Mouse (Mus musculus): ENCODE data around the gene Pla2g4f. TPM values are rescaled to one million over a fixed set of nuclear protein-coding genes. Genes with fewer than 3 reads are reported as not detected.

Pla2g4f gene
- polyA plus RNA-seq, 1 experiment from 2014 or later, result not detected

- no peaks in the 10 kb centered on the region for H3K9me3 ChIP-seq (ENCODE audit: control insufficient read depth, low read length)
- no peak overlapping the region for H3K4me2 ChIP-seq (ENCODE audit: low read depth, severe bottlenecking)
- no peaks in the 10 kb centered on the region for H3K4me1 ChIP-seq (ENCODE audit: control insufficient read depth, insufficient read depth, low read length)
- H3K36me3 ChIP-seq (ENCODE audit: control insufficient read depth, insufficient read depth, low read length), result no peaks in the 10 kb centered on the region
- H3K4me3 ChIP-seq (ENCODE audit: low read depth, low read length), result no peak overlapping the region
- H3K27ac ChIP-seq (replicated peaks; ENCODE audit: low read depth, low read length), result no peak overlapping the region
- H3K9ac ChIP-seq (ENCODE audit: low read length), result no peak overlapping the region
- 84% methylated on average over 3 of the region's 3 CpGs for WGBS
- no peaks in the 10 kb centered on the region for H3K27me3 ChIP-seq (ENCODE audit: control insufficient read depth, insufficient read depth, low read length)
- ATAC-seq (ENCODE audit: insufficient number of reproducible peaks, low FRiP score, low TSS enrichment, low read depth) (no peak), DNase-seq (ENCODE audit: low spot score) (no peak)
These were observed 25.6 kb downstream of the Pla2g4f start for GRCm38 (mm10) chr2:120288401-120288800.

DNA sequence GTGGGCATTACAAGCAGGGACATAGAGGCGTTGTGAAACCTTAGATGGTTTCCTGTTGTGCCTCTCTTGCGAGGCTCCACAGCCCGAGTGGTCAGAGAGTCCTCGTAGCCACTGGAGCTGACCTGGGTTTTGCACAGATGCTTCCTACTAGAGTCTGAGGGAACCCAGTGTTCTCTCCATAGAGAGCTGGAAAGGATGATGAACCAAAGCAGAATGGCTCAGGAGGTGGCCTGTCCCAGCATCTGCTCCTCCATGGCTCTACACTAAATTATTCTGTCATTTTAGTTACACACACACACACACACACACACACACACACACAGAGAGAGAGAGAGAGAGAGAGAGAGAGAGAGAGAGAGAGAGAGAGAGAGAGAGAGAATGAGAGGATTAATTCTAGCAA lies 28.3 kb downstream of the Pla2g4f start:
- Histone ChIP-seq H3K4me1 (ENCODE audit: control insufficient read depth, insufficient read depth, low read length) (no peaks in the 10 kb centered on the region), H3K9ac (ENCODE audit: low read length) (no peak overlapping the region), H3K9me3 (ENCODE audit: control insufficient read depth, low read length) (no peaks in the 10 kb centered on the region), H3K4me3 (ENCODE audit: low read depth, low read length) (no peak overlapping the region), H3K4me2 (ENCODE audit: low read depth, severe bottlenecking) (no peak overlapping the region), H3K27ac (replicated peaks; ENCODE audit: low read depth, low read length) (no peak overlapping the region), H3K36me3 (ENCODE audit: control insufficient read depth, insufficient read depth, low read length) (no peaks in the 10 kb centered on the region), H3K27me3 (ENCODE audit: control insufficient read depth, insufficient read depth, low read length) (no peaks in the 10 kb centered on the region)
- 71% methylated on average over 4 of the region's 4 CpGs for WGBS
- ATAC-seq (ENCODE audit: insufficient number of reproducible peaks, low FRiP score, low TSS enrichment, low read depth) (no peak), DNase-seq (ENCODE audit: low spot score) (no peak)

DNA sequence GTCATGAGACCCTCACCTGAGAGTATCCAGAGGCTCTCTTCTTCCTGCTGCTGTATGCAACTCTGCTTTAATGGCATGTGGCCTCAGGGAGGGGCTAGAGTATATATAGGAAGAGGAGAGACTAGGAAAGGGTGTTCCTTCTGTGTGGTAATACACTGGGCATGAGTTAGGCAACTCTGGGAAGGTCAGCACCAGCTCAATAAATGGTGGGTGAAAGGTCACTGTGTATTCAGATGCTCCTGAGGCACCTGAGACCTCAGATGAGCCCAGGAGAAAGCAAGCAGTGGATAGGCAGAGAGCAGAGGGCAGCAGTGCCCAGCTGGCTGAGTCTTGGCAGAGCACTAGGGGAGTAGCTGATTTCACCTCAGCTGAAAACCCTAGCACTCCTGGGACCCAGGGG lies 29.3 kb downstream of the Pla2g4f start:
- Histone ChIP-seq H3K9ac (ENCODE audit: low read length) (no peak overlapping the region), H3K27me3 (ENCODE audit: control insufficient read depth, insufficient read depth, low read length) (no peaks in the 10 kb centered on the region), H3K4me2 (ENCODE audit: low read depth, severe bottlenecking) (no peak overlapping the region), H3K4me1 (ENCODE audit: control insufficient read depth, insufficient read depth, low read length) (no peaks in the 10 kb centered on the region), H3K4me3 (ENCODE audit: low read depth, low read length) (no peak overlapping the region), H3K9me3 (ENCODE audit: control insufficient read depth, low read length) (no peaks in the 10 kb centered on the region), H3K27ac (replicated peaks; ENCODE audit: low read depth, low read length) (no peak overlapping the region), H3K36me3 (ENCODE audit: control insufficient read depth, insufficient read depth, low read length) (no peaks in the 10 kb centered on the region)
- ATAC-seq (ENCODE audit: insufficient number of reproducible peaks, low FRiP score, low TSS enrichment, low read depth) (no peak), DNase-seq (ENCODE audit: low spot score) (no peak)

- 79% methylated on average over 5 of the region's 5 CpGs for WGBS
- H3K9ac ChIP-seq (ENCODE audit: low read length), result no peak overlapping the region
- H3K27me3 ChIP-seq (ENCODE audit: control insufficient read depth, insufficient read depth, low read length), result no peaks in the 10 kb centered on the region
- ATAC-seq (ENCODE audit: insufficient number of reproducible peaks, low FRiP score, low TSS enrichment, low read depth) (no peak), DNase-seq (ENCODE audit: low spot score) (no peak)
- H3K4me1 ChIP-seq (ENCODE audit: control insufficient read depth, insufficient read depth, low read length), result no peaks in the 10 kb centered on the region
- no peaks in the 10 kb centered on the region for H3K9me3 ChIP-seq (ENCODE audit: control insufficient read depth, low read length)
- no peak overlapping the region for H3K4me2 ChIP-seq (ENCODE audit: low read depth, severe bottlenecking)
- no peaks in the 10 kb centered on the region for H3K36me3 ChIP-seq (ENCODE audit: control insufficient read depth, insufficient read depth, low read length)
- H3K27ac ChIP-seq (replicated peaks; ENCODE audit: low read depth, low read length), result no peak overlapping the region
- no peak overlapping the region for H3K4me3 ChIP-seq (ENCODE audit: low read depth, low read length)
These were observed 29.9 kb downstream of the Pla2g4f start for GRCm38 (mm10) chr2:120284094-120284493.

DNA sequence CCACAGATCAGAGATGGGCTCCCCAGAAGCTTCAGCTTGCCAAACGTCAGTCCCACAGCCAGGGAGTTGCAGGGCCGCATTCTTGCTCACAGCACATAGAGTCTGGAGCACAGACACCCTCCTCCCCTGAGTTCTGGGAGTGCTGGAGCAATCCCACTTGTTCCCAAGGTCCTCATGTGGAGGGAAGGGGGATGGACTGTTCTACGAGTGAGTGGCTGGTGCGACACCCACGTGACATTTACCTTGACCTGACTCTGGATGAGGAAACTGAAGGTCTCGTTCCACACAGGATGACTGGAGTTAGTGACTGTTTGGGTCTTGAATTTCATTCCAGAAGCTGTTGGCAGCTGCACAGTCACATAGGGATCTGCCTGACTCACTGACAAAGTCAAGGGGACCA lies 30.4 kb downstream of the Pla2g4f start:
- DNase-seq (ENCODE audit: low spot score), result no peak
- H3K4me3 ChIP-seq (ENCODE audit: low read depth, low read length), result no peak overlapping the region
- H3K36me3 ChIP-seq (ENCODE audit: control insufficient read depth, insufficient read depth, low read length), result no peaks in the 10 kb centered on the region
- WGBS, result 49% methylated on average over 6 of the region's 6 CpGs
- H3K4me1 ChIP-seq (ENCODE audit: control insufficient read depth, insufficient read depth, low read length), result no peaks in the 10 kb centered on the region
- no peak for ATAC-seq (ENCODE audit: insufficient number of reproducible peaks, low FRiP score, low TSS enrichment, low read depth)
- H3K27ac ChIP-seq (replicated peaks; ENCODE audit: low read depth, low read length), result no peak overlapping the region; the same call in 1 of the 2 replicates
- H3K9me3 ChIP-seq (ENCODE audit: control insufficient read depth, low read length), result no peaks in the 10 kb centered on the region
- no peak overlapping the region for H3K9ac ChIP-seq (ENCODE audit: low read length)
- no peak overlapping the region for H3K4me2 ChIP-seq (ENCODE audit: low read depth, severe bottlenecking)
- H3K27me3 ChIP-seq (ENCODE audit: control insufficient read depth, insufficient read depth, low read length), result no peaks in the 10 kb centered on the region

DNA sequence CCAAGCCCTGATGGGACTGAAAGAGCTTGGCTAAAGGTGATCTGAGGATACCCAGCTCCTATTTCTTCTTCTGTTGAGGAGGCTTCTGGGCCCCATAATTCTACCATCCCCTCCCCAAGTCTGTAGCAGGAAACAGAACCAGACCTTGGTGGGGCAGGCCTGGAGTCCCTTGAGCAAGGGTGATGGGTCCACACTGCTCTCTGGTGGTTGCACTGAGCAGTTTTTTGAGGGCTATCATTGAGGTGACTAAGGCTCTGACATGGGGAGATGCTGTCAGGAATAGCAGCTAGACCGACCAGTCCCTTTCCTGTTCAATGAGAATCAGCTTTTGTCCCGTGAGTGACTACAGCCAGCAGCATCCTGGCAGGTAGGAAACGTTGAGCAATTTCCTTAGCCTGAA lies 32.7 kb downstream of the Pla2g4f start:
- no peak overlapping the region for H3K4me2 ChIP-seq (ENCODE audit: low read depth, severe bottlenecking)
- H3K36me3 ChIP-seq (ENCODE audit: control insufficient read depth, insufficient read depth, low read length), result no peaks in the 10 kb centered on the region
- no peak overlapping the region for H3K27ac ChIP-seq (replicated peaks; ENCODE audit: low read depth, low read length)
- no peaks in the 10 kb centered on the region for H3K4me1 ChIP-seq (ENCODE audit: control insufficient read depth, insufficient read depth, low read length)
- no peaks in the 10 kb centered on the region for H3K27me3 ChIP-seq (ENCODE audit: control insufficient read depth, insufficient read depth, low read length)
- no peak for ATAC-seq (ENCODE audit: insufficient number of reproducible peaks, low FRiP score, low TSS enrichment, low read depth)
- no peak overlapping the region for H3K4me3 ChIP-seq (ENCODE audit: low read depth, low read length)
- no peak for DNase-seq (ENCODE audit: low spot score)
- H3K9ac ChIP-seq (ENCODE audit: low read length), result no peak overlapping the region
- 66% methylated on average over 3 of the region's 3 CpGs for WGBS
- no peaks in the 10 kb centered on the region for H3K9me3 ChIP-seq (ENCODE audit: control insufficient read depth, low read length)

GRCm38 (mm10) chr2:120279961-120280360 lies 34.0 kb downstream of the Pla2g4f start:
- H3K4me2 ChIP-seq (ENCODE audit: low read depth, severe bottlenecking), result no peak overlapping the region
- DNase-seq (ENCODE audit: low spot score), result peak; percentile 73
- no peak for ATAC-seq (ENCODE audit: insufficient number of reproducible peaks, low FRiP score, low TSS enrichment, low read depth)
- H3K4me3 ChIP-seq (ENCODE audit: low read depth, low read length), result no peak overlapping the region
- no peaks in the 10 kb centered on the region for H3K4me1 ChIP-seq (ENCODE audit: control insufficient read depth, insufficient read depth, low read length)
- H3K27me3 ChIP-seq (ENCODE audit: control insufficient read depth, insufficient read depth, low read length), result no peaks in the 10 kb centered on the region
- H3K9me3 ChIP-seq (ENCODE audit: control insufficient read depth, low read length), result no peaks in the 10 kb centered on the region
- H3K9ac ChIP-seq (ENCODE audit: low read length), result no peak overlapping the region
- no peak overlapping the region for H3K27ac ChIP-seq (replicated peaks; ENCODE audit: low read depth, low read length)
- WGBS, result 15% methylated on average over 8 of the region's 8 CpGs
- no peaks in the 10 kb centered on the region for H3K36me3 ChIP-seq (ENCODE audit: control insufficient read depth, insufficient read depth, low read length)

- Histone ChIP-seq H3K27ac (replicated peaks; ENCODE audit: low read depth, low read length) (no peak overlapping the region), H3K9ac (ENCODE audit: low read length) (no peak overlapping the region), H3K9me3 (ENCODE audit: control insufficient read depth, low read length) (no peaks in the 10 kb centered on the region), H3K4me2 (ENCODE audit: low read depth, severe bottlenecking) (no peak overlapping the region), H3K4me3 (ENCODE audit: low read depth, low read length) (no peak overlapping the region), H3K27me3 (ENCODE audit: control insufficient read depth, insufficient read depth, low read length) (no peaks in the 10 kb centered on the region), H3K4me1 (ENCODE audit: control insufficient read depth, insufficient read depth, low read length) (no peaks in the 10 kb centered on the region), H3K36me3 (ENCODE audit: control insufficient read depth, insufficient read depth, low read length) (no peaks in the 10 kb centered on the region)
- ATAC-seq (ENCODE audit: insufficient number of reproducible peaks, low FRiP score, low TSS enrichment, low read depth) (no peak), DNase-seq (ENCODE audit: low spot score) (no peak)
- WGBS, result 80% methylated on average over 4 of the region's 4 CpGs
These were observed 37.0 kb downstream of the Pla2g4f start for GRCm38 (mm10) chr2:120276951-120277350.

DNA sequence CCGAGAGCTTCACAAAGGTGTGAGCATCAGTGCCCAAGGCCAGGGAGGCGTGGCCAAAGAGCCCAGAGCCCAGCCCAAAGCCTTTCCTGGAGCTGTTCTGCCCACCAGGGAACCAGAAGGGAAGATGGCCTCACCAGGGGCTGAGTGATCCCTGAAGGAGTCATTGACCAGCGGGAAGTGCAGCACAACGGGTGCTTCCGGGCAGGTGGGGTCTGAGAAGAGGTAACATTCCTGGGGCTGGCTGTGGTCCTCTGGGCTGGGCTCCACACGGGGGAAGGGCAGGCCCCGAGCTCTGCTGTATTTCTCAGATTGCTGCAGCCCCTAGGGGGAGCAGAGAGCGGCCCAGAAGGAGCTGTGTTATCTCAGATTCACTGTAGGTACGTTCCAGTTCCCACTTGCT lies 45.3 kb downstream of the Pla2g4f start:
- H3K4me3 ChIP-seq (ENCODE audit: low read depth, low read length), result peak overlapping the region; percentile 16; the same call in 1 of the 2 replicates
- H3K27ac ChIP-seq (replicated peaks; ENCODE audit: low read depth, low read length), result no peak overlapping the region
- peak; percentile 58 for DNase-seq (ENCODE audit: low spot score)
- H3K4me1 ChIP-seq (ENCODE audit: control insufficient read depth, insufficient read depth, low read length), result no peaks in the 10 kb centered on the region
- H3K27me3 ChIP-seq (ENCODE audit: control insufficient read depth, insufficient read depth, low read length), result 0 out of 2 replicates have a peak, but pooled peaks cover 2% of the 10 kb centered on the region
- WGBS, result under 1% methylated on average over 9 of the region's 9 CpGs
- H3K9ac ChIP-seq (ENCODE audit: low read length), result no peak overlapping the region
- no peaks in the 10 kb centered on the region for H3K9me3 ChIP-seq (ENCODE audit: control insufficient read depth, low read length)
- ATAC-seq (ENCODE audit: insufficient number of reproducible peaks, low FRiP score, low TSS enrichment, low read depth), result no peak
- peak overlapping the region; percentile 48 for H3K4me2 ChIP-seq (ENCODE audit: low read depth, severe bottlenecking)
- no peaks in the 10 kb centered on the region for H3K36me3 ChIP-seq (ENCODE audit: control insufficient read depth, insufficient read depth, low read length)
